Mouse (Mus musculus) heart, embryonic 12.5 days (tissue): ENCODE measurements around the gene Mpp2. TPM values are rescaled to one million over a fixed set of nuclear protein-coding genes. Genes with fewer than 3 reads are reported as not detected.

Source experiments
- ATAC-seq: fragments of 200-750 bp; cut with Nextera tagmentation; 2 replicates; pipeline ENCODE4 v1.8.0; 2017; ENCODE audit warnings: moderate TSS enrichment, moderate library complexity; ENCODE audit not compliant: insufficient number of reproducible peaks, low FRiP score
- H3K27ac ChIP-seq: fragments of 300-500 bp; sonication (generic); 2 replicates; pipeline ENCODE4 v1.5.1; 2016; ENCODE audit warnings: mild to moderate bottlenecking, moderate library complexity; ENCODE audit not compliant: poor library complexity, severe bottlenecking
- H3K27me3 ChIP-seq: fragments of 300-500 bp; sonication (generic); replicated peaks from 2 replicates; pipeline ENCODE4 v1.6.1; 2016; ENCODE audit warnings: mild to moderate bottlenecking, moderate library complexity
- H3K36me3 ChIP-seq: fragments of 300-500 bp; sonication (generic); 2 replicates; pipeline ENCODE4 v1.6.1; 2016; ENCODE audit warnings: mild to moderate bottlenecking, moderate library complexity
- H3K4me1 ChIP-seq: fragments of 300-500 bp; sonication (generic); replicated peaks from 2 replicates; pipeline ENCODE4 v1.6.1; 2016; ENCODE audit warnings: mild to moderate bottlenecking
- H3K4me2 ChIP-seq: fragments of 300-500 bp; sonication (generic); 2 replicates; pipeline ENCODE4 v1.6.1; 2016; ENCODE audit warnings: mild to moderate bottlenecking, moderate library complexity
- H3K4me3 ChIP-seq: fragments of 300-500 bp; sonication (generic); 2 replicates; pipeline ENCODE4 v1.5.1; 2016; ENCODE audit warnings: mild to moderate bottlenecking
- H3K9ac ChIP-seq: fragments of 300-500 bp; sonication (generic); 2 replicates; pipeline ENCODE4 v1.6.1; 2016; ENCODE audit warnings: mild to moderate bottlenecking, moderate library complexity
- H3K9me3 ChIP-seq: fragments of 300-500 bp; sonication (generic); replicated peaks from 2 replicates; pipeline ENCODE4 v1.6.1; 2016; ENCODE audit warnings: mild to moderate bottlenecking, moderate library complexity
- WGBS: fragments of 180-500 bp; shearing (Covaris S2); methylation state at CpG from one replicate; pipeline ENCODE4 v1.1.7; 2016; 5-methylcytosine and 5-hydroxymethylcytosine counted together
- polyA plus RNA-seq: library from polyadenylated mRNA; unstranded; fragments of >200 nt; fragmentation: Nextera tagmentation; extraction: Ambion mirVana; gene quantifications from 2 replicates; pipeline ENCODE4 v1.2.1, GENCODE M21; 2016

Mpp2 gene
- polyA plus RNA-seq, 1 experiment from 2014 or later = 15.4 TPM

- H3K9ac ChIP-seq = peak overlapping the region; percentile 52
- peak overlapping the region; percentile 25 for H3K4me3 ChIP-seq
- H3K27me3 ChIP-seq = peaks cover 36% of the 10 kb centered on the region
- peaks cover 22% of the 10 kb centered on the region for H3K4me1 ChIP-seq
- ATAC-seq = peak; percentile 92
- H3K4me2 ChIP-seq = peak overlapping the region; percentile 64
- no peaks in the 10 kb centered on the region for H3K9me3 ChIP-seq
- 5% methylated on average over 17 of the region's 18 CpGs for WGBS
- no peaks in the 10 kb centered on the region for H3K36me3 ChIP-seq
- H3K27ac ChIP-seq = no peak overlapping the region
These were observed 8.6 kb upstream of the Mpp2 start for GRCm38 (mm10) chr11:102096887-102097391.

- H3K4me3 ChIP-seq = peak overlapping the region; percentile 25
- no peak overlapping the region; the same call in 1 of the 2 replicates for H3K9ac ChIP-seq
- H3K9me3 ChIP-seq = no peaks in the 10 kb centered on the region
- H3K27ac ChIP-seq = no peak overlapping the region
- H3K4me1 ChIP-seq = peaks cover 21% of the 10 kb centered on the region
- H3K4me2 ChIP-seq = peak overlapping the region; percentile 64
- peaks cover 33% of the 10 kb centered on the region for H3K27me3 ChIP-seq
- ATAC-seq = no peak
- WGBS = 60% methylated on average over 5 of the region's 5 CpGs
- no peaks in the 10 kb centered on the region for H3K36me3 ChIP-seq
These were observed 8.1 kb upstream of the Mpp2 start for GRCm38 (mm10) chr11:102096446-102096845.

- 66% methylated on average over 3 of the region's 3 CpGs for WGBS
- Histone ChIP-seq H3K4me3 (no peak overlapping the region), H3K9me3 (no peaks in the 10 kb centered on the region), H3K27ac (no peak overlapping the region), H3K4me1 (peaks cover 21% of the 10 kb centered on the region), H3K36me3 (no peaks in the 10 kb centered on the region), H3K9ac (no peak overlapping the region), H3K4me2 (no peak overlapping the region), H3K27me3 (peaks cover 25% of the 10 kb centered on the region)
- no peak for ATAC-seq
These were observed 7.4 kb upstream of the Mpp2 start for GRCm38 (mm10) chr11:102095676-102096075.

- no peaks in the 10 kb centered on the region for H3K9me3 ChIP-seq
- H3K4me1 ChIP-seq = peaks cover 25% of the 10 kb centered on the region
- no peaks in the 10 kb centered on the region for H3K27me3 ChIP-seq
- peak overlapping the region; percentile 91 for H3K4me2 ChIP-seq
- WGBS = under 1% methylated on average over 20 of the region's 20 CpGs
- peak overlapping the region; percentile 78 for H3K9ac ChIP-seq
- ATAC-seq = peak; percentile 81
- H3K4me3 ChIP-seq = peak overlapping the region; percentile 62
- H3K36me3 ChIP-seq = 0 out of 2 replicates have a peak, but pooled peaks cover 4% of the 10 kb centered on the region
- H3K27ac ChIP-seq = peak overlapping the region; percentile 83
These were observed 933 bp upstream of the Mpp2 start for GRCm38 (mm10) chr11:102089088-102089808.

GRCm38 (mm10) chr11:102087081-102087751 is 1.1 kb downstream of the Mpp2 start:
- peak overlapping the region; percentile 83 for H3K27ac ChIP-seq
- H3K4me2 ChIP-seq = peak overlapping the region; percentile 91
- peak overlapping the region; percentile 78 for H3K9ac ChIP-seq
- H3K36me3 ChIP-seq = peaks cover 10% of the 10 kb centered on the region; the same call in 1 of the 2 replicates
- peak overlapping the region; percentile 62 for H3K4me3 ChIP-seq
- H3K4me1 ChIP-seq = peaks cover 31% of the 10 kb centered on the region
- no peaks in the 10 kb centered on the region for H3K9me3 ChIP-seq
- peak; percentile 77 for ATAC-seq
- WGBS = under 1% methylated on average over 39 of the region's 39 CpGs
- no peaks in the 10 kb centered on the region for H3K27me3 ChIP-seq

- H3K27me3 ChIP-seq = 0 out of 2 replicates have a peak, but pooled peaks cover 2% of the 10 kb centered on the region
- H3K9ac ChIP-seq = peak overlapping the region; percentile 78
- ATAC-seq = no peak
- H3K4me3 ChIP-seq = peak overlapping the region; percentile 62
- peaks cover 36% of the 10 kb centered on the region for H3K4me1 ChIP-seq
- peaks cover 10% of the 10 kb centered on the region; the same call in 1 of the 2 replicates for H3K36me3 ChIP-seq
- H3K4me2 ChIP-seq = peak overlapping the region; percentile 91
- H3K9me3 ChIP-seq = no peaks in the 10 kb centered on the region
- H3K27ac ChIP-seq = peak overlapping the region; percentile 83
- 28% methylated on average over 3 of the region's 3 CpGs for WGBS
These were observed 2.0 kb downstream of the Mpp2 start for GRCm38 (mm10) chr11:102086331-102086730.

GRCm38 (mm10) chr11:102084159-102084558 is 4.2 kb downstream of the Mpp2 start:
- no peak for ATAC-seq
- Histone ChIP-seq H3K4me2 (no peak overlapping the region), H3K27me3 (peaks cover 10% of the 10 kb centered on the region), H3K9ac (no peak overlapping the region), H3K27ac (no peak overlapping the region), H3K4me3 (no peak overlapping the region), H3K4me1 (peaks cover 27% of the 10 kb centered on the region), H3K36me3 (peaks cover 20% of the 10 kb centered on the region), H3K9me3 (no peaks in the 10 kb centered on the region)
- 41% methylated on average over 7 of the region's 7 CpGs for WGBS

GRCm38 (mm10) chr11:102083193-102083592 is 5.1 kb downstream of the Mpp2 start:
- Histone ChIP-seq H3K4me3 (no peak overlapping the region), H3K27ac (no peak overlapping the region), H3K4me1 (peaks cover 27% of the 10 kb centered on the region), H3K4me2 (peak overlapping the region; percentile 73; the same call in 1 of the 2 replicates), H3K36me3 (peaks cover 29% of the 10 kb centered on the region), H3K9me3 (no peaks in the 10 kb centered on the region), H3K27me3 (peaks cover 10% of the 10 kb centered on the region), H3K9ac (no peak overlapping the region)
- no peak for ATAC-seq
- WGBS = 53% methylated on average over 4 of the region's 4 CpGs

- Histone ChIP-seq H3K4me3 (peak overlapping the region; percentile 38), H3K9me3 (no peaks in the 10 kb centered on the region), H3K27ac (no peak overlapping the region), H3K4me1 (peaks cover 27% of the 10 kb centered on the region), H3K36me3 (peaks cover 31% of the 10 kb centered on the region), H3K27me3 (peaks cover 10% of the 10 kb centered on the region), H3K9ac (peak overlapping the region; percentile 57), H3K4me2 (peak overlapping the region; percentile 73)
- peak; percentile 81 for ATAC-seq
- WGBS = 2% methylated on average over 18 of the region's 18 CpGs
These were observed 6.0 kb downstream of the Mpp2 start for GRCm38 (mm10) chr11:102082322-102082721.

- Histone ChIP-seq H3K4me3 (no peak overlapping the region), H3K9ac (no peak overlapping the region), H3K9me3 (no peaks in the 10 kb centered on the region), H3K27me3 (no peaks in the 10 kb centered on the region), H3K4me1 (peaks cover 7% of the 10 kb centered on the region), H3K27ac (no peak overlapping the region), H3K36me3 (peaks cover 27% of the 10 kb centered on the region), H3K4me2 (no peak overlapping the region)
- 88% methylated on average over 14 of the region's 14 CpGs for WGBS
- ATAC-seq = no peak
These were observed 14.6 kb downstream of the Mpp2 start for GRCm38 (mm10) chr11:102073722-102074121.

GRCm38 (mm10) chr11:102072729-102073128 is 15.6 kb downstream of the Mpp2 start:
- no peak overlapping the region for H3K27ac ChIP-seq
- no peak for ATAC-seq
- 73% methylated on average over 5 of the region's 5 CpGs for WGBS
- H3K4me3 ChIP-seq = no peak overlapping the region
- H3K9me3 ChIP-seq = no peaks in the 10 kb centered on the region
- H3K4me1 ChIP-seq = peaks cover 7% of the 10 kb centered on the region
- H3K4me2 ChIP-seq = no peak overlapping the region
- H3K36me3 ChIP-seq = peaks cover 20% of the 10 kb centered on the region
- H3K9ac ChIP-seq = no peak overlapping the region
- H3K27me3 ChIP-seq = no peaks in the 10 kb centered on the region
